Mouse (Mus musculus) spleen, postnatal 10 days (tissue): ENCODE results near the gene Tmem14a.
"Not testable (repeated sequence)": the region's sequence is repeated elsewhere in the genome, so short reads cannot be mapped to it uniquely, and the experiment has no call there.

Experiments
- DNase-seq, 2 experiments: peaks; one replicate each; pipeline ENCODE4 v3.0.0; 2021 to 2022; ENCODE audit warnings: low spot score in 2 of 2

Tmem14a gene

DNA sequence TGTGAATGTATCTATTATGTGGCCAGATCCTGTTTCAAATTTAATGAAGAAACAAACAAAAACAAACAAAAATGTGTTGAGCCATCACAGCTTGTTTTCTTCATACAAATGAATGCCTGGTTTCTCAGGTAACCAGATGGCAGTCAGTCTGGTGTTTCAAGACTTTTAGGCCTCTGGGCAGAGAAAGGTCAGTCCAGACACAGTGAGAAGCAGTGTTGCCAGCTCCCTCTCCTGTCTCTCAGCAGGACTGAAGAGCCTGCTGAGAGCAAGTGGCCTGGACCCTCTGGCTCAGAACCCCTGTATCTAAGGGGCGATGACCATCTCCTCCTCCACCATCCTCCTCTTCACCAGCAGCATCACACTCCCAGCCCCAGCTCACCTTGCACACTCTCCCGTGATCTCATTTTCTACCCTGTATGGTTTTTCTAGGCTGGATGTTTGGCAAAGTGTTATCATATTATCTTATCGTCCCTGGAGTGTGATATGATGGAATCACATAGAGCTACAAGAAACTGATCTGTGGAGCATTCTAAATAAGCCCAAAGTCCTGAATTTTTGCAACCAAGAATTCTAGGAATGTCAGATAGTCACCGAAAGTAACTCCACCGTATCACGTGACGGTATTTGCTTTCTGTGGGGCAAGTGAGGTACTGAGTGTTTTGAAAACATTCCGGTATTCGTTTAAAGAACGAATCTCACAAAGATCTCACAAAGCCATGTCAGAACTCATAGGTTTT, 34.4 kb downstream of the Tmem14a start:
- no peak for DNase-seq

DNA sequence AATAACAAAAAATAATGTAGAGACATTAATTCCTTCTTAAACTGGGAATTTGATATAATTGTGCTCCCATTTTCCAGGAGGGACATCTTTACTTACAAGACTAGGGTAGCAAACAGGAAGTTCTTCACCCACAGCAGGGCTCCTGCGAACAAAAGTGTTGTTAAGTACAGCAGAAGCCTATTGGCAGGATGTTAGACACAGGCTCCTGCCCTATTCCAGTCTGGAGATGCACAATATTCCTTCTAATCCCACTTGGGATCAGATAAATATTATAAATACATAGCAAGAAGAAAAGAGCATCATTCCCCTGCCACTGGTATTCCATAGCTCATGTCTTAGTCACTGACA, 34.9 kb downstream of the Tmem14a start:
- DNase-seq: no peak

DNA sequence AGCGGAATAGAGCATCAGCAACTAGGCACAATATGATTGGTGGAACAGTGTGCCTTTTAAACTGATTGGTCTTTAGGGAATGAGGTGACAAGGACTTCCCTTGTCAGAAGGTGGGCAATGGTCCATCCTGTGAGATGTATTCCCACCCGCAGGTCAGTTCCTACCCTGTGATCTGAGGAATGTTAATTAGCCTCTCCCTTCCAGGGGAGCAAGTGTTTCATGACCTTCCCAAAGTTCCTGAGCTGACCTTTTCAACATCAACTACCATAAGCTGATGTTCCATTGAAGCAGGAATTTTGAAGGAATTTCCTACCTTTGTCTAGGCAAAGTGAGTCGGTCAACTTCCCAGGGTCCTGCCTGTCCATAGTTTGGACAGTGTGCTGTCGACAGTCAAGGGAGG, 35.5 kb downstream of the Tmem14a start:
- no peak for DNase-seq

DNA sequence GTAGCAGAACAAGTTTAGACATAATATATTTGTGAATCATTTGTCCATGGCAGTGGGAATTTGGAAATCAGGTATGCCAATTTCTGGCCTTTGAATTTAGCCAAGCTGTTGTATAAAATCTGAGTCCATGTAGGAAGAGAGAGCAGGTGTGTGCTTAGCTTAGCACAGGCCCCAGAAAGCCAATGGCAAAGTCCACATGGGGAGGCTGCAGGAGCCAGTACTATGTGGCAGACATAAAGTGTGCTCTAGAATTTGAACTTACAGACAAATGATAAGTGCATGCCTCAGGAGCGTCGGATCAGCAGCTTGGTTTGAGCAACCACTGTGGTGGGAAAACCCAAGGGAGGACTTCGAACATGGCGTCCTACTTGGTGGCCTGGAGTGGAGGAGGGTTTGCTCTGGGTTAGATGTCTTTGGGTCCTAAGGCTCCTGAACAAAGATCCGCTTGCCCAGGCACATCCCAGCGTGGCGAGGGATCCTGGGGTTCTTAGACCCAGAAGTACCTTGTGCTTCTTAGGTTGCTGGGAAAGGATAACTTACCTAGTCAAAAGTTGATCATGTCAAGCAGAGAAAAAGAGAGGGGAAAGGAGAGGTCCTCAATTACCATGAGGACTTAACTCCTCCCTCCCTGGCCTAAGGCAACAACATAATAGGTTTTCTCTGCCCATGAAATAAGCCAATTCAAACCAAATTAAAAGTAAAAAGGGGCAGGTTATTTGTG, 37.4 kb downstream of the Tmem14a start:
- DNase-seq: no peak

DNA sequence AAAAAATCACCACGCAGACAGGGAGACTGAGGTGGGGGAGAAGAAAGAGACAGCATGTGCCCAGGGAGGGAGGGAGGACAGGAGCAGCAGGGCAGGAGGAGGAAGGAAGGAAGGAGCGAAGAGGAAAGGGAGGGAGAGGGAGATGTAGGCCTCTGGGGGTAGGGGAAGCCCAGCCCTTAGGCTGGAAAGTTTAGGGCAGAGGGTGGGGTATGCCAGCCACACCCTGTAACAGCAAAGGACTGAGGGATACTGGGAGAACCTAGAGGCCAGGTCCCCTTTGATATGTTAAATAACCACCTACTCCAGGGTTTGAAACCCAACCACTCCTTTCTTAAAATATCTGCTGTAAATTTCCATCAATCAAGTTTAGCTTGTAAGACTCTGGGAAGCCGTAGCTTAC, 38.0 kb downstream of the Tmem14a start:
- DNase-seq: no peak

DNA sequence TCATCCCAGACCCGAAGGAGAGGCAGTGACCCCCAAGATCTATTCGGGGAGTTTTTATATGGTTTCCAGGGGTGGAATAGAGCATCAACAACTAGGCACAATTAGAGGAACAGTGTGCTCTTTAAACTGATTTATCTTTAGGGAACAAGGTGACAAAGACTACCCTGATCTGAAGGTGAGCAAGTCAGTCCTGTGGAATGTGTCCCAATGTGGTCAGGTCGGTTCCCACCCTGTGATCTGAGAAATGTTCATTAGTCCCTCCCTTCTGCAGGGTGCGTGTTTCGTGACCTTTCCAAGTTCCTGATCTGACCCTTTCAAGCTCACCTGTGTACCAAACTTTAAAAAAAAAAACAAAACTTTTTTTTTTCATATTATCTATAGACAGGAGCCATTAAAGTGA, 38.5 kb downstream of the Tmem14a start:
- DNase-seq: no peak

DNA sequence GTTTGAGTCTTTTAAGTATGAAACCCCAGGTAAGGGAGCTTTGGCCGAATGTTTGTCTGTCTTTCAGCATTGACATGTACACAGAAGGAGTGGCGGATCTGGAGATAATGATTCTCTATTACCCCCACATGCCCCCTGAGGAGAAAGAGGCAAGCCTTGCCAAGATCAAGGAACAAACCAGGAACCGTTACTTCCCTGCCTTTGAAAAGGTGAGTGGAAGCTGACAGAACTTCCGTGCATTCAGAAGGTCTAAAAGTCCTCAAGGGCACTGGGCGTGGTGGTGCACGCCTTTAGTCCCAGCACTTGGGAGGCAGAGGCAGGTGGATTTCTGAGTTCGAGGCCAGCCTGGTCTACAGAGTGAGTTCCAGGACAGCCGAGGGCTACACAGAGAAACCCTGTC, 41.6 kb downstream of the Tmem14a start:
- not testable (repeated sequence) for DNase-seq

DNA sequence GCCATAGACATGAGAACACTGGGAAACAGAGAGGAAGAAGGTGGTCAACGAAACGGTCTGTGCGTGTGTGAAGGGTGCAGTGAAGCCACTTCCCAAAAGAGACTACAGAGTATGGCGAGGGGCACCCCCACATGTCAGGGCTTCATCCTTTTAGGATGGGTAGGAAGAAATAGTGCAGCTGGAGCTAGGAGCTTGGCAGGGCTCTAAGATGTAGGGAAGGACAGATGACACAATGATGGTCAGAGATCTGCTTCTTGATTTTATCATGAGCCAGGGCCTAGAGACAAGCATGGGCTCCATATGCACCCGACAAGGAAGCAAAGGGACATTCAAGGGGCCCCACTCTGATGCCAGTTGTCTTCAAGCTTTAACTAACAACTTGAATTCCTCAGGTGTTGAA, 44.0 kb downstream of the Tmem14a start:
- no peak for DNase-seq

DNA sequence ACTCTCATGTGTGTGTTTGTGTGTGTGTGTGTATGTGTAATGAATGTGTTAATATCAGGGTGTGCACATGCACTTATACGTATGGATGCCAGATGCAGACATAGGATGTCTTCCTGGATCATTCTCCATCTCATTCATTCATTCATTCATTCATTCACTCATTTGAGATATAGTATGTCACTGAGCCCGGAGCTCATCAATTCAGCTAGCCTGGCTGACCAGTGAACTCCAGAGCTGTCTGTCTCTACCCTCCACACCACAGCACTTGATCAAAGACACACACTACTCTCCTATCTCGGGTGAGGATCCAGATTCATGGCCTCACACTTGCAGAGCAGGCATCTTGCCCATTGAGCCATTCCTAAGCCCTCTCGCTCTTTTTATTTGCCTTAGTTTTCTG, 45.6 kb downstream of the Tmem14a start:
- DNase-seq: no peak

DNA sequence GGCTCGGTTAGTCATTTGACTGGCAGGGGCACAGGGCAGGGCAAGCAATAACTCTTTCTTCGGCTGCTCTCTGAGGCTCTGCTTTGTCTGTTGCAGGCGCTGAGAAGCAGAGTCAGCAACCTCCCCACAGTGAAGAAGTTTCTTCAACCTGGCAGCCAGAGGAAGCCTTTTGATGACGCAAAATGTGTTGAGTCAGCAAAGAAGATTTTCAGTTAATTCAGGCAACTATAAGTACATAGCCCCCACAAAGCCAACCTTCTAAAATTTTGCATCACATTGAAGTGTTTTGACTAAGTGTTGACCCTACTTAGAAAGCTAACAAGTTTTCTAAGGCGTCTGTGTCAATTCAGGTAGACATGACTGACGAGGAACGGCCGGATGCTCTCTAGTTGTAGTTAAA, 46.4 kb downstream of the Tmem14a start:
- DNase-seq: no peak

DNA sequence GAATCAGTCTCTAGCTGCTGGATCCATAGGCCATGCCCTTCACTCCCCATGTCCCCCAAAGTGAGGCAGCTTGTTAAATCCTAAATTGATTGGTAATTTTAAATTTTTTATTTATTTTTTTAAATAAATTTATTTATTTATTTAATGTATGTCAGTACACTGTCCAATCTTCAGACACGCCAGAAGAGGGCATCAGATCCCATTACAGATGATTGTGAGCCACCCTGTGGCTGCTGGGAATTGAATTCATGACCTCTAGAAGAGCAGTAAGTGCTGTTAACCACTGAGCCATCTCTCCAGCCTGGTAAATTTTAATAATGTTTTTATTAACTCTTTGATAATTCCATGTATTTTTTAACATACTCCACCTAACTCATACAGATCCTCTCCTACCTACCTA, 48.4 kb downstream of the Tmem14a start:
- DNase-seq: no peak

DNA sequence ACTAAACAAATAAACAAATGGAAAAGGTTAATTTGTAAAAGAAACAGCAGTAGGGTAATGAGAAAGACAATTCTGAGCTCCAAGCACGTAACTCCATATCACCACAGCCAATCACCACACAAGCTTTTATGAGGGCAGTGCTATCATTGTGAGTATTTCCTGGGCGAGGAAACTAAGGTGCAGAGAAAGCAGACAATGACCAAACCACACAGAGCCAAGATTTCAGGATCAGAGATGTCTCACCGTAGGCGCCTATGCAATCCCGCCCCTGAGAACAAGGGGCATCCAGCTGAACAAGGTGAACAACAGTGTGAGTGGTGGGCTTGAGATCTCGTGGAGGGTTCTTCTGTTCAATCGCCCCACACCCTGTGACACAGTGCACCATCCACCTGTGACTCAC, 49.1 kb downstream of the Tmem14a start:
- DNase-seq: not testable (repeated sequence)

DNA sequence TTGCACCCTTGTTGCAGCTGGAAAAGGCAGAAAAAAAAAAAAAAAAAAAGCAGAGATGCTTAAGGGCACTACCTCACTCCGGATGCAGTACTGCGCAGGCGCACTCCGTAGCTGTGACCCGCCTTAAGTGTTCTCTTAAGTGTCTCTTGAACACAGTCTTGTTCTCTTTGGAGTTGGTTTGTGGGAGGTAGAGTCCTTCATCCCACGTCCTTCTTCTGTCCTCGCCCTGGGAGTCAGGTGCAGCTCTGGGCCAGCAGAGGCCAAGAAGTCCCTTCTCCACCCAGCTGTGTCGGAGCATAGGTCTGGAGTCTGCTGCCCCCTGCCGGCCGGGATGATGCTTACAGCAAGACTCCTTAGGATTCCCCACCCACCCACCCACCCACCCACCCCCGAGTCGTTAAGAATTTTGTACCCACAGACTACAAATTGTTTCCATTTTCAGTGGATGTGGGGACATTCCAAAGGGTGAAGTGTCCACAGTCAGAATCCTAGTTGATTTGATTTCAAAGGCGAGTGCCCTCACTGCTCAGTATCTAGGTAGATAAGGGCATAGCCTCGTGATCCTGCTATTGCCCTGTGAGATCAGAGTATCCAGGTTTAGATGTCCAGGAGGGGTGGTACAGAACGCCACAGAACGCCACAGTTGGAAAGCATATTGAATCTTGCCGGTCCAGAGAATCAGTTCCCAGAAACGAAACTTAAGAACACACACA, 53.1 kb downstream of the Tmem14a start:
- DNase-seq: peak; percentile 44 to 79

DNA sequence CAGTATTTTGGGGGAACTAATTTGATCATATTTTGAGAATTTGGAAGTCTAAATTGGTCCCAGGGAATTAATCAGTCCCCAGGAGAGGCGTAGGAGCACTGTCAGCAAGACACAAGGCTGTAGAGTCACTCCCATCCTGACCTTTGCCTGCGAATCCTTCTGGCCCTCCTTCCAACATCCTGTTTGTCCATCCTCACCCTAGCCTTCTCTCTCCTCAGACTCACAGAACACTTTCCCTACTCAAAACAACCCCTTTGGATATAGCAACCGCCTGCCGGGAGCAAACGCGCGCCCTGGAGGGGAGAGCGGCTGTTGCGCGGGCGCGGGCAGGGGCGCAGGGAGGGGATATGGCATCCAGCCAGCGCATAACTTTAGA, 53.7 kb downstream of the Tmem14a start:
- DNase-seq: peak in 1 of 2 experiments; percentile 22

DNA sequence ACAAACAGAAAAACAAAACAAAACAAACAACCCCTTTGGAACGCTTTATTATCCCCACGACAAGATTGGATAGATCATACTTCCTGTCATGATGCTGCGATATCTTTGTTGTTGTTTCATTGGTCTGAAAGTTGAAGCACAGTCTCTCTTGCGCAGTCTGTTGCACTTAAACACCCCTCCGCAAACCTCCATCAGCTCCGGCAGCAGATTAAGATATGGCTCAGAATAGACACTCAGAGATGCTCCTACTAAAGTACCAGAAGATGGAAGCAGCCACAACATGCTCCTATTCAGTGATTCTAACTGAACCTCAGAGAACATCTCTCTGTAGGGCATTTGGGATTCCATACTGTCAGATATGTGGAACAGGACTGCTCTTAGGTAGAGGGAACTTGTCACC, 54.7 kb downstream of the Tmem14a start:
- no peak for DNase-seq

DNA sequence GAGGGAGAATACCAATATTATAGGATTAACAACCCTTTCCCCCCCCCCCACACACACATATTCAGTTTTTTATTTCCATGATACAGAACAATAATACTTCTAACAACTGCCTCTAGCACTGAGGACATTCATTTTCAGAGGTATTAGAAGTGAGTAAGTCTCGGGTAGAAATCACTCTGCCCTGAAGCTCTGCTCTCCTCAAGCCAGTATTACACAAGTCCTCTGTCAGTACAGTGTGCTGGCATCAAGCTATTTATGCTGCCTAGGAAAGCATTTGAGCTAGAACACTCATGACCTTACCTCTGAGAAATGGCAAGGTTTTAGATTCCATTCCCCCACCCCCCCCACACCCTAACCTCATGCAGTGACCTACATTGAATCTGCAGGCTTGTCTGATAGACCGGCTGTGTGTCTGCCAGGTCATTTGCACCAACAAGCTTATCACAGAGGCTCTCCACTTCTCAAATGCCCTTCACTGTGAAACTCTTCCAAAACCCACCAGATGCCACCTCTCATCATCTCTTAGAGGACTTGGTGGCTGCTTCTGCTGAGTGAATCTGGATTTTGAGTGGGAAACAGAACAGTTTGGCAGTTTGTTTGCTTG, 56.2 kb downstream of the Tmem14a start:
- DNase-seq: no peak

DNA sequence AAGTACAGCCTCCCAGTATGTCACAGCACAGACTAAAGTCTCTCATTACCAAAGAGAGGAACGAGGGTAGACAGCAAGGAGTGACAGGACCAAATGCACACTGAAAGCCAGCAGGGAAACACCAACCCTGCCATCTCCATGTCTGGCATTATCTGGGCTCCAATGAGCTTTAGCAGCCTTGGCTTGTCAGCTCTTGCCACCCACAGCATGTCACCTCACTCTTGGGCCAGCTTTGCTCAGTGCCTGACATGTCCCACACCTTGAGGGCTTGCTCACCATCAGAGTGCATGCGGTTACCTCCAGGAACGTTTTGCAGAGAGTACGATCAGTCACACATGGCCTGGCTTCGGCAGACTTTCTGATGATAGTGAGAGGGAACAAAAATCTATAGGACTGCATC, 57.0 kb downstream of the Tmem14a start:
- DNase-seq: not testable (repeated sequence)

DNA sequence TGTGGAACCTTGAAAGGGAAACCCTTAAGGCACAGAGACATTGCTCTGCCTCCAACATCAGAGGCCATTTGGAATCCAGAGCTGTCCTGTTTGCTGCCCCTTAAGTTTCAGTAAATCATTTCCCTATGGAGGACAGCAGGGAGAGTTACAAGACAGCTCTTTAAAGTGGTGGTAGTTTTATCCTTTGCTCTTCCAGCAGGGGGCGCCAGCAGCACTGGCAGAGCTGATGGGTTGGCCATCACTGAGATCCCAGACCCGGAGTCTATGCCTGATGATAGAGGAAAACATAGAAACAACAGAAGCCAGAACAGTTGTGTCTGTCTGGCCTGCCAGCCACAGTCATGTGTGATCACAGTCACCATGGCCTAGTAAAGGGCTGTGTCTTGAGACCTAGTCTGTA, 57.8 kb downstream of the Tmem14a start:
- not testable (repeated sequence) for DNase-seq
